Mouse (Mus musculus): Measurements from ENCODE around the gene Dyrk1b. TPM values are rescaled to one million over a fixed set of nuclear protein-coding genes. Genes with fewer than 3 reads are reported as not detected.
"Not testable (repeated sequence)": the region's sequence is repeated elsewhere in the genome, so short reads cannot be mapped to it uniquely, and the experiment has no call there.

The Dyrk1b gene
- polyA plus RNA-seq, 1 experiment from 2014 or later = 8.1 TPM

GRCm38 (mm10) chr7:28226836-28227235, 47.6 kb downstream of the Dyrk1b start:
- not testable (repeated sequence) for H3K27me3 ChIP-seq (replicated peaks); H3K27ac ChIP-seq; H3K4me2 ChIP-seq; H3K4me3 ChIP-seq (replicated peaks); H3K36me3 ChIP-seq; H3K9ac ChIP-seq; H3K4me1 ChIP-seq; H3K9me3 ChIP-seq; ATAC-seq (ENCODE audit: insufficient read depth, low FRiP score, low read depth)
- 78% methylated on average over 4 of the region's 4 CpGs for WGBS

- H3K4me2 ChIP-seq; H3K4me1 ChIP-seq; H3K27me3 ChIP-seq (replicated peaks); H3K9me3 ChIP-seq; H3K4me3 ChIP-seq (replicated peaks); H3K36me3 ChIP-seq; ATAC-seq (ENCODE audit: insufficient read depth, low FRiP score, low read depth); H3K9ac ChIP-seq; H3K27ac ChIP-seq: not testable (repeated sequence)
- 87% methylated on average over 4 of the region's 4 CpGs for WGBS
These were observed 48.2 kb downstream of the Dyrk1b start for GRCm38 (mm10) chr7:28227421-28227820.

Other genes with a start within 250 kb of the Dyrk1b start
- gene Zfp780b, start 200.3 kb upstream of the Dyrk1b start, polyA plus RNA-seq (2015; fragmentation: Nextera tagmentation; extraction: Ambion mirVana) = 18.3 and 20.0 TPM in 2 replicates
- gene Zfp850, start 165.4 kb upstream of the Dyrk1b start, polyA plus RNA-seq (2015; fragmentation: Nextera tagmentation; extraction: Ambion mirVana) = 3.3 and 3.9 TPM in 2 replicates
- 243 and 255 TPM in 2 replicates for gene Psmc4, start 129.4 kb upstream of the Dyrk1b start, polyA plus RNA-seq (2015; fragmentation: Nextera tagmentation; extraction: Ambion mirVana)
- gene Fcgbp, start 108.2 kb upstream of the Dyrk1b start, polyA plus RNA-seq (2015; fragmentation: Nextera tagmentation; extraction: Ambion mirVana) = 41.3 and 43.3 TPM in 2 replicates
- 0.04 and 0.05 TPM in 2 replicates for gene 9530053A07Rik, start 50.0 kb upstream of the Dyrk1b start, polyA plus RNA-seq (2015; fragmentation: Nextera tagmentation; extraction: Ambion mirVana)
- gene Fbl, start 9.8 kb upstream of the Dyrk1b start, polyA plus RNA-seq (2015; fragmentation: Nextera tagmentation; extraction: Ambion mirVana) = 108 and 135 TPM in 2 replicates
- 8.2 and 8.6 TPM in 2 replicates for gene Eid2, start 88.4 kb downstream of the Dyrk1b start, polyA plus RNA-seq (2015; fragmentation: Nextera tagmentation; extraction: Ambion mirVana)
- gene Eid2b, start 98.3 kb downstream of the Dyrk1b start, polyA plus RNA-seq (2015; fragmentation: Nextera tagmentation; extraction: Ambion mirVana) = 11.5 and 12.0 TPM in 2 replicates
- 0.30 and 0.59 TPM in 2 replicates for gene Selenov, start 111.7 kb downstream of the Dyrk1b start, polyA plus RNA-seq (2015; fragmentation: Nextera tagmentation; extraction: Ambion mirVana)
- gene Dll3, start 122.8 kb downstream of the Dyrk1b start, polyA plus RNA-seq (2015; fragmentation: Nextera tagmentation; extraction: Ambion mirVana) = 3.8 and 3.9 TPM in 2 replicates
- 137 and 138 TPM in 2 replicates for gene Timm50, start 132.6 kb downstream of the Dyrk1b start, polyA plus RNA-seq (2015; fragmentation: Nextera tagmentation; extraction: Ambion mirVana)
- gene Supt5, start 159.3 kb downstream of the Dyrk1b start, polyA plus RNA-seq (2015; fragmentation: Nextera tagmentation; extraction: Ambion mirVana) = 70.6 and 84.4 TPM in 2 replicates
- 826 and 1,031 TPM in 2 replicates for gene Rps16, start 171.2 kb downstream of the Dyrk1b start, polyA plus RNA-seq (2015; fragmentation: Nextera tagmentation; extraction: Ambion mirVana)
- gene Plekhg2, start 193.1 kb downstream of the Dyrk1b start, polyA plus RNA-seq (2015; fragmentation: Nextera tagmentation; extraction: Ambion mirVana) = 48.4 and 52.3 TPM in 2 replicates
- gene Zfp36, start 200.8 kb downstream of the Dyrk1b start, polyA plus RNA-seq (2015; fragmentation: Nextera tagmentation; extraction: Ambion mirVana) = 20.2 and 21.4 TPM in 2 replicates
- gene Med29, start 213.2 kb downstream of the Dyrk1b start, polyA plus RNA-seq (2015; fragmentation: Nextera tagmentation; extraction: Ambion mirVana) = 44.8 and 47.4 TPM in 2 replicates
- gene Paf1, start 213.5 kb downstream of the Dyrk1b start, polyA plus RNA-seq (2015; fragmentation: Nextera tagmentation; extraction: Ambion mirVana) = 76.5 and 79.0 TPM in 2 replicates

Data from stomach, embryonic 15.5 days (tissue).